Mouse (Mus musculus) myocyte (in vitro differentiated cells): ENCODE measurements around the gene Cct3. TPM values are rescaled to one million over a fixed set of nuclear protein-coding genes. Genes with fewer than 3 reads are reported as not detected.
"Not testable (repeated sequence)": the region's sequence is repeated elsewhere in the genome, so short reads cannot be mapped to it uniquely, and the experiment has no call there.

Experiments used
- H3K27me3 ChIP-seq: one replicate; pipeline ENCODE4 v1.6.1; 2011; ENCODE audit not compliant: control insufficient read depth, insufficient read depth, insufficient read length
- H3K36me3 ChIP-seq: one replicate; pipeline ENCODE4 v1.6.1; 2011; ENCODE audit not compliant: control insufficient read depth, insufficient read depth
- H3K4me2 ChIP-seq: one replicate; pipeline ENCODE4 v1.6.1; 2011; ENCODE audit warnings: low read depth, control low read depth
- H3K4me3 ChIP-seq: one replicate; pipeline ENCODE4 v1.5.1; 2011; ENCODE audit warnings: mild to moderate bottlenecking, control low read depth, moderate library complexity
- H3K79me2 ChIP-seq: one replicate; pipeline ENCODE4 v1.6.1; 2011; ENCODE audit not compliant: control insufficient read depth, insufficient read depth
- H3ac ChIP-seq: one replicate; pipeline ENCODE4 v1.6.1; 2011; ENCODE audit not compliant: control insufficient read depth, insufficient read length
- CEBPB ChIP-seq: IDR thresholded peaks from 2 replicates; pipeline ENCODE4 v1.6.1; 2011; ENCODE audit warnings: mild to moderate bottlenecking, moderate library complexity; ENCODE audit not compliant: poor library complexity, insufficient read depth, severe bottlenecking
- E2F4 ChIP-seq: IDR thresholded peaks from one replicate; pipeline ENCODE4 v1.6.1; 2011; ENCODE audit warnings: mild to moderate bottlenecking, control low read depth, moderate library complexity; ENCODE audit not compliant: insufficient read depth
- MAX ChIP-seq: IDR thresholded peaks from one replicate; pipeline ENCODE4 v1.6.1; 2011; ENCODE audit warnings: low read depth, mild to moderate bottlenecking, control low read depth
- MYOD1 ChIP-seq, 3 experiments: IDR thresholded peaks; one replicate each; pipeline ENCODE4 v1.6.1; 2011; ENCODE audit warnings: control low read depth in 2 of 3, low read depth in 2 of 3, mild to moderate bottlenecking in 2 of 3, moderate library complexity in 1 of 3; ENCODE audit not compliant: insufficient read length in 2 of 3, control insufficient read depth in 1 of 3
- MYOG ChIP-seq, 3 experiments: IDR thresholded peaks; one replicate each; pipeline ENCODE4 v1.6.1; 2011; ENCODE audit warnings: control low read depth in 2 of 3, low read depth in 2 of 3, mild to moderate bottlenecking in 2 of 3; ENCODE audit not compliant: insufficient read length in 2 of 3, control insufficient read depth in 1 of 3, insufficient read depth in 1 of 3
- POLR2A ChIP-seq: IDR thresholded peaks from one replicate; pipeline ENCODE4 v1.6.1; 2011; ENCODE audit warnings: low read depth, mild to moderate bottlenecking, control low read depth, moderate library complexity; ENCODE audit not compliant: insufficient read length
- POLR2AphosphoS2 ChIP-seq: IDR thresholded peaks from one replicate; pipeline ENCODE4 v1.6.1; 2011; ENCODE audit warnings: low read depth, control low read depth; ENCODE audit not compliant: insufficient read length
- REST ChIP-seq: IDR thresholded peaks from one replicate; pipeline ENCODE4 v1.6.1; 2011; ENCODE audit warnings: mild to moderate bottlenecking, control low read depth, moderate library complexity; ENCODE audit not compliant: insufficient read depth, insufficient read length
- SRF ChIP-seq: IDR thresholded peaks from one replicate; pipeline ENCODE4 v1.6.1; 2011; ENCODE audit warnings: low read depth; ENCODE audit not compliant: control insufficient read depth, insufficient read length
- TCF12 ChIP-seq: IDR thresholded peaks from one replicate; pipeline ENCODE4 v1.6.1; 2011; ENCODE audit warnings: mild to moderate bottlenecking, control low read depth; ENCODE audit not compliant: poor library complexity, insufficient read depth, severe bottlenecking
- TCF3 ChIP-seq: IDR thresholded peaks from one replicate; pipeline ENCODE4 v1.6.1; 2011; ENCODE audit warnings: low read depth, control low read depth; ENCODE audit not compliant: insufficient read length
- USF1 ChIP-seq: IDR thresholded peaks from one replicate; pipeline ENCODE4 v1.6.1; 2011; ENCODE audit warnings: low read depth, mild to moderate bottlenecking, control low read depth, moderate library complexity
- polyA plus RNA-seq: library from polyadenylated mRNA; unstranded; fragments of >200 nt; fragmentation: generic; extraction: Trizol; gene quantifications from one replicate; pipeline ENCODE4 v1.2.1, GENCODE M21; 2012; ENCODE audit warnings: missing spikeins

The Cct3 gene
- polyA plus RNA-seq, 1 experiment = 409 TPM

DNA sequence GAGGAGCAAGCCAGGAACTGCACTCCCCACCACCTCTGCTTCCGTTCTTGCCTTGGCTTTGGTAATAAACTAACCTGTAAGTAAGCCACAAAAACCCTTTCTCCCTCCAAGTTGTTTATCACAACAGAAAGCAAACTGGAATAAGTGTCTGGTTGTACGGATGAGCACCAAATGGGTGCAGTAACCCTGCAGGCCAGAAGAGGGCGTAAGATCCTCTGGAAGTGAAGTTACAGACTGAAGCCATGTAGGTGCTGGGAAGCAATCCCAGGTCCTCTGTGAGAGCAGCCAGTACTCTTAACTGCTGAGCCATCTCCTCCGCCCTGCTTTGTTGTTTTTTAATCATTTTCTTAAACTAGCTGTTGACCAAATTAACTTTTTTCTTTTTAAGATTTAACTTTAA lies 22.9 kb upstream of the Cct3 start:
- no peaks in the 10 kb centered on the region for H3K36me3 ChIP-seq
- H3K27me3 ChIP-seq = peaks cover 7% of the 10 kb centered on the region
- H3K4me2 ChIP-seq = no peak overlapping the region
- H3K4me3 ChIP-seq = no peak overlapping the region
- no peak for TF ChIP-seq MYOG (IDR thresholded peaks at IDR 0.05; ENCODE audit: control insufficient read depth in 1 of 3, insufficient read depth in 1 of 3, insufficient read length in 2 of 3, low read depth in 2 of 3)
- TF ChIP-seq TCF12 = no peak
- no peak for TF ChIP-seq MAX
- TF ChIP-seq CEBPB = no peak
- no peak for TF ChIP-seq E2F4
- no peak for TF ChIP-seq POLR2A
- no peak for TF ChIP-seq MYOD1 (IDR thresholded peaks at IDR 0.05; ENCODE audit: control insufficient read depth in 1 of 3, insufficient read length in 2 of 3, low read depth in 2 of 3)
- no peak for TF ChIP-seq REST
- TF ChIP-seq USF1 = no peak
- TF ChIP-seq TCF3 = no peak
- no peak for TF ChIP-seq SRF
- no peak for TF ChIP-seq POLR2AphosphoS2
- H3ac ChIP-seq = no peak overlapping the region
- no peaks in the 10 kb centered on the region for H3K79me2 ChIP-seq

DNA sequence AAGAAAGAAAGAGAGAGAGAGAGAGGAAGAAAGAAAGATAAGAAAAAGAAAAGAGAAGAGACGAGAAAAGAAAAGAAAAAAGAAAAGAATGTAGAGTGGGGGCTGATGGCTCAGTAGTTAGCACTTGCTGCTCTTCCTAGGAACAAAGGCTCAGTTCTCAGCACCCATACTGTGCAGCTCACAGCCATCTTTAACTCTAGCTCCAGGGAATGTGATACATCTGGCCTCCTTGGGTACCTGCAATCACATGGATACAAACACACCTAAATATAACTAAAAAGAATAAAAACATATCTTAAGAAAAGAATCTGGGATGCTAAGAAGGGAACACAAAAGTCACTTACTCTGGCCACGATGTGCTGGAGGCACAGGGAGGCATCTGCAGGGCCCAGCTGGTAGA lies 20.8 kb upstream of the Cct3 start:
- no peak overlapping the region for H3K4me2 ChIP-seq
- peaks cover 9% of the 10 kb centered on the region for H3K27me3 ChIP-seq
- no peaks in the 10 kb centered on the region for H3K79me2 ChIP-seq
- no peaks in the 10 kb centered on the region for H3K36me3 ChIP-seq
- no peak overlapping the region for H3ac ChIP-seq
- H3K4me3 ChIP-seq = no peak overlapping the region
- no peak for TF ChIP-seq SRF

DNA sequence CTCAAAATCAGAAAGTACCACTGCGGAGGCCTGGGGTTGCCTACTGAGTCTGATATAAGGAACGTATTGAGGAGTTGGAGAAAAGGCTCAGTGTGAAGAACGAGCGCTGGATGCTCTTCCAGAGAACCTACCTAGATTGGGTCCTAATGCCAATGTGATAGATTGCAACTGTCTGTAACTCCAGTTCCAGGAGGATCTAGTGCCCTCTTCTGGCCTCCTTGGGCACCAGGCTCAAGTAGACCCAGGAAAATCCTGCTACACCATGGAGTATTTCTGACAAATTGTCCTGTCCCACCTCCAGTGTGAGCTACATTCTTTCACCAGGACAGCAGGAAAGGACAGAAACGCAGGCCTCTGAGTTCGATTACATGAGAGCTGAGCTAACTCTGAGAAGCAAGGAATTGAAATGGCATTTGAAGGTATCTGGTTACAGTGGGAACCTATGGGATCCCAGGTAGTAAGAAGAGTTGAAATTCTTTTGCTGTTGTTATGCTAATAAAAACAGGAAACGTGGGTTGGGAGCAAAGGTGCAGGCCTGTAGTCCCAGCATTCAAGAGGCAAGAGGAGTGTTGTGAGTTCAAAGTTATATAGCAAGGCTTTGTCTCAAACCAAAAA lies 20.3 kb upstream of the Cct3 start:
- Histone ChIP-seq H3K27me3 (peaks cover 9% of the 10 kb centered on the region), H3ac (no peak overlapping the region), H3K79me2 (no peaks in the 10 kb centered on the region), H3K4me3 (no peak overlapping the region), H3K36me3 (no peaks in the 10 kb centered on the region), H3K4me2 (no peak overlapping the region)
- TF ChIP-seq TCF12 = no peak
- no peak for TF ChIP-seq MYOG (IDR thresholded peaks at IDR 0.05; ENCODE audit: control insufficient read depth in 1 of 3, insufficient read depth in 1 of 3, insufficient read length in 2 of 3, low read depth in 2 of 3)
- TF ChIP-seq POLR2AphosphoS2 = no peak

GRCm38 (mm10) chr3:88280035-88280434 lies 16.9 kb upstream of the Cct3 start:
- Histone ChIP-seq H3K79me2 (no peaks in the 10 kb centered on the region), H3K36me3 (no peaks in the 10 kb centered on the region), H3K4me3 (no peak overlapping the region), H3K27me3 (peaks cover 9% of the 10 kb centered on the region), H3K4me2 (no peak overlapping the region), H3ac (no peak overlapping the region)
- TF ChIP-seq POLR2A (no peak), CEBPB (no peak), E2F4 (no peak), TCF12 (no peak), SRF (no peak), TCF3 (no peak), REST (no peak), MAX (no peak), USF1 (no peak), MYOG (IDR thresholded peaks at IDR 0.05; ENCODE audit: control insufficient read depth in 1 of 3, insufficient read depth in 1 of 3, insufficient read length in 2 of 3, low read depth in 2 of 3) (no peak), POLR2AphosphoS2 (no peak), MYOD1 (IDR thresholded peaks at IDR 0.05; ENCODE audit: control insufficient read depth in 1 of 3, insufficient read length in 2 of 3, low read depth in 2 of 3) (no peak)

- H3K4me3 ChIP-seq, H3K36me3 ChIP-seq, H3K4me2 ChIP-seq, H3K27me3 ChIP-seq, H3K79me2 ChIP-seq, H3ac ChIP-seq: not testable (repeated sequence)
These were observed 15.6 kb upstream of the Cct3 start for GRCm38 (mm10) chr3:88281141-88281916.

- H3K4me2 ChIP-seq, H3K36me3 ChIP-seq, H3ac ChIP-seq: not testable (repeated sequence)
These were observed 11.9 kb upstream of the Cct3 start for GRCm38 (mm10) chr3:88284815-88285564.

GRCm38 (mm10) chr3:88285565-88285895 lies 11.4 kb upstream of the Cct3 start:
- H3K27me3 ChIP-seq, H3K79me2 ChIP-seq, H3K4me3 ChIP-seq, H3K4me2 ChIP-seq, H3ac ChIP-seq, H3K36me3 ChIP-seq: not testable (repeated sequence)

More at GRCm38 (mm10) chr3:88284815-88285564, 11.9 kb upstream of the Cct3 start:
- not testable (repeated sequence) for H3K4me3 ChIP-seq, H3K79me2 ChIP-seq, H3K27me3 ChIP-seq
